Mouse (Mus musculus): Measurements from ENCODE around the gene Caskin2.

Caskin2 gene

DNA sequence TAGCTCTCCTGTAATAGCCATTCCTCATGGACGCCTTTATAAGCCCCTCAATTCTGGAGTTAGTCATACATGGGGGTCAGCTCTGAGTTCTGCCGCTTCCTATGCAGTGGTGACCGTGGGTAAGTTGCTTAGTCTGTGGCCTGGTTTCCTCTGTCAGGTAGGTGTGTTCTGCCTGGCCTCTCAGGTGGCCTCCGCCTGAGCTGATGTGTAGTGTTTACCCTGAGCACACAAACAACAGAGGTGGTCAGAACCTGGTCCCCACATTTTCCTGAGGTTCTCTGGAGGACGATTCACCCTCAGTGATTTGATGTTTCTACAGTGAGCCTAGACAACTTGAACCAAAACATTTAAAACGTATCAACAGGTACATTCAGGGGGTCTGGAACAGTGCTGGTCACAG is 18.6 kb upstream of the Caskin2 start:
- CTCF ChIA-PET: interaction anchor here (0.5 kb wide), 1 partner anchor 427 kb away, joined by 3 read pairs; no protein-coding TSS in a partner anchor

- CTCF ChIA-PET: interaction anchor here (0.5 to 0.6 kb wide), 3 partner anchors 90 to 427 kb away, joined by 3 to 10 read pairs (median 4); no protein-coding TSS in a partner anchor
Measured at GRCm38 (mm10) chr11:115831518-115831917, 18.1 kb upstream of the Caskin2 start.

DNA sequence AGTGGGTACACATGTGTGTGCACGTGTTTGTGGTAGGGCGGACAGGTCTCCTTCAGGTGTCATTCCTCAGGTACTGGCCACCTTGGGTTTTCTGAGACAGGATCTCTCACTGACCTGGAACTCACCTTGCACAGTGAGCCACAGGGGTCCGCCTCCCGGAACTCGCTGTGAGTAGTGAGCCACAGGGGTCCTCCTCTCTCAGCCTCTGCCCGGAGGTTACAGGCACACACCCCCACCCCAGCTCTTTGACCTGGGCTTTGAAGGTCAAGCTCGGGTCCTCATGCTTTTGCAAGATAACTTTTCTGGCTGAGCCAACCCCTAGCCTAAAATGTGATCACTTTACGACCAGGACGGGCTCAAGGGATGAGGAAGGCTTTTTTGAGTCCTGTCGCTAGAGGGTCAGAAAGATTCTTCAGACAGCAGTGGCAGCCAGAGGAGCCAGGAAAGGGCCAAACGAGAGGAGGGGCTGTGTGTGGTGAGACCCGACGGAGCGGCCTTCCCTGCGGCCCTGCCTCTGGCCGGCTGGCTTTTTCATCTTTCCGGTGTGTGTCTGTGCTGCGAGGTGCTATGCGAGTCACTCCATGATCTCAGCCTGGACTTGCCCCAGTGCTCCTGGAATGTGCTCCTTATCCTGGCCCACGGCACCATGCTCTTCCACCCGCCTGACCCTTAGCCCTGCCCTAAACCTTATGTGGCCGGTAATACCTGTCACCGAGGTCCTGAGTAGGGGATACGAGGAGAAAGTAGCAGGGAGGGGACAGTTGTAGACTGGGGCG is 17.3 kb upstream of the Caskin2 start:
- CTCF ChIA-PET: interaction anchor here (0.6 kb wide), 2 partner anchors 91 to 108 kb away, joined by 4 to 10 read pairs; no protein-coding TSS in a partner anchor

GRCm38 (mm10) chr11:115829036-115829435 is 15.6 kb upstream of the Caskin2 start:
- CTCF ChIA-PET: interaction anchor here (0.7 kb wide), 1 partner anchor 75 kb away, joined by 7 read pairs; no protein-coding TSS in a partner anchor

DNA sequence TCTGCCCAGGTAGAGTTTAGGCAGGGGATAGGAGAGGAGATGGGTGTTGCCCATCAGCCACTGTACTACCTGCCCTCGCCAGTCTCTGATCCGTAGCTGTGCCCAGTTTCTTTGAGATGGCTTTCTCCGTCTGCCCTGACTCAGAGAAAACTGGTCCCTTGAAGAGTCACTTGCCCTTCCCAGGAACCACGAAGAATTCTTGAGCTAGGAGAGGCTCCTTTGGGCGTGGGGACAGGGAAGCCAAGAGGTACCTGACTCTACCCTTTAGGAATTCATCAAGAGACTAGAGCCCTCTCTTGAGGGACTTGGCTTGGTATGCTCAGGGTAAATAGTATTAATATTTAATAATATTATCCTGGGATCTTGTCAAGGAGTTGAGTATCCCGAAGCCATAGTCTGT is 14.2 kb upstream of the Caskin2 start:
- CTCF ChIA-PET: interaction anchor here (1.1 kb wide), 1 partner anchor 8 kb away, joined by 3 read pairs; no protein-coding TSS in a partner anchor

GRCm38 (mm10) chr11:115826487-115826886 is 13.0 kb upstream of the Caskin2 start:
- CTCF ChIA-PET: no interaction called here

- CTCF ChIA-PET: interaction anchor here (0.7 kb wide), 1 partner anchor 659 kb away, joined by 3 read pairs; no protein-coding TSS in a partner anchor
Measured at GRCm38 (mm10) chr11:115824813-115825212, 11.4 kb upstream of the Caskin2 start.

DNA sequence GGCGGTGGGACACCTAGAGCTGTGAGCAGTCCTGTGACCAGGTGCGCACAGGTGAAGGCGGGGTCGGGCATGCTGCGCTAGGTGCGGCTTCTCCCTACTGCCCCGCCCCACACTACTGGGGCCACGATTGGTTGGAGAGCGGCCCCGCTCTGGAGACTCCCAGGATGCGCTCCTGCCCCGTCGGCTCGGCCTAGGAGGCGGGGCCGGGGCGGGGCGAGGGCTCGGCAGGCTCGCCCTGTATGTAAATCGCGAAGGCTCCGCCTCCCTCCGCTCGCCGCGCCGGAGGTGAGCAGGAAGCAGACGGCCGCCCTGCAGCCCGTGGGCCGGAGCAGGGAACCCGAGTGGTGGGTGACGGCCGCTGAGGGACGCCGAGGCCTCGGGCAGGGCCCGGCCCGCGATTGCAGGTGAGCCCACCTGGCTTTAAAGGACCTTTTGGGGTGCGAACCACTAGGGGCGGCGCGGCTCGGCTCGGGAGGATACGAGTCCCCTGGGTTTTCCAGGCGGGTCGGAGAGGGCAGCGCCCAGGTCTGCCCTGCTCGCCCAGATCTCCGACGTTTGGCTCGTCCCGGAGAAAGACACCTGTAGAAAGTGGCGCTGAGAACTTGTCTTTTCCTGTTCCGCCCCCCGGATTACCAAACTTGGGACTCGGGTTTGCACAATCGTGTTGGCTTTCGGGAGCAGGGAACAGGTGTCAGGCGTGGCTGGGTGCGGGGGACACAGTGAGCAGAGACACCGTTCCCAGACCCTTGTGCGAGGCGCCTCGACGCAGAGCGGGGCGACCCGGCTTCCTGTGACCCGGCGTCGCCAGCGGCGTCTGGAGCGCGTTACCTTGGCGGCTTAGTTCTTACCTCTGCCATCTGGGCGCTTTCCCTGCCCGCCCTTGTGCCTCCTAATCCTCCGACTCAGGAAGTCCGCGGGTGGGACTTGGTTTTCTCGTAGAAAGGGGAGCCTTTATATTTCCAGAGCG is 10.6 kb upstream of the Caskin2 start, which contains the start of gene Llgl2:
TSS of gene Llgl2 (plus strand) at position 276 of the 967 bp plus-strand sequence.
- CTCF ChIA-PET: interaction anchor here (0.7 kb wide), 1 partner anchor 660 kb away, joined by 3 read pairs; no protein-coding TSS in a partner anchor

GRCm38 (mm10) chr11:115821001-115821400 is 7.6 kb upstream of the Caskin2 start:
- CTCF ChIA-PET: interaction anchor here (0.5 kb wide), 1 partner anchor 114 kb away, joined by 3 read pairs; no protein-coding TSS in a partner anchor

DNA sequence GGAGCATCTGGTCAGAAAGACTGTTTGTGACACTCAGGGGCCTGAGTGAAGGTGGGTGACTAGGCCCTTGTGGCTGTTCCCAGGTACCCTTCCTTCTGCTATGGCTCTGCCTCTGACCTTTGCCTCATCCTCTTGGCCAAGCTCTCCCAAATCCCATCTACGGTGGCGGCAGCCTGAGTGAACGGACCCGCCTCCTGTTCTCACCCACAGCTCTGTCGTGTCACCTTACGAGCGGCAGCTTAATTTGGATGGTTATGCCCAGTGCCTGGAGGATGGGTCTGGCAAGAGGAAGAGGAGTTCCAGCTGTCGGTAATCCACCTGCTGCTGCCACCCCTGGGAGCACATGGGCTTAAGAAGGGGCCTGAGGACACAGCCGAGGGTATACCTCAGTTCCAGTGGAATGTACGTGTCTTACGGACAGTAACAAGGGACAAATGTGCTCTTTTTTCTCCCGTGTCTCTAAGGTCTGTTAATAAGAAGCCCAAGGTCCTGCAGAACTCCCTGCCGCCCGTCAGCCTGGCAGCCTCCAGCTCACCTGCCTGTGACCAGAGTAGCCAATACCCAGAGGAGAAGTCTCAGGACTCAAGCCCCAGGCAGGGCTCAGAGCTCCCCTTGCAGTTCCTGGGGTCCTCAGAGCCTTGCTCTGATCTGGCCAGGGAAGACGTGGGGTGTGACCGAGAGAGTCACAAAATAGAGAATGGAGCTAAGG is 6.6 kb upstream of the Caskin2 start:
- CTCF ChIA-PET: interaction anchor here (0.5 to 1.0 kb wide), 2 partner anchors 8 to 115 kb away, joined by 3 read pairs; no protein-coding TSS in a partner anchor

GRCm38 (mm10) chr11:115817331-115817730 is 3.9 kb upstream of the Caskin2 start:
- CTCF ChIA-PET: interaction anchor here (0.7 kb wide), 1 partner anchor 1237 kb away, joined by 4 read pairs; no protein-coding TSS in a partner anchor

DNA sequence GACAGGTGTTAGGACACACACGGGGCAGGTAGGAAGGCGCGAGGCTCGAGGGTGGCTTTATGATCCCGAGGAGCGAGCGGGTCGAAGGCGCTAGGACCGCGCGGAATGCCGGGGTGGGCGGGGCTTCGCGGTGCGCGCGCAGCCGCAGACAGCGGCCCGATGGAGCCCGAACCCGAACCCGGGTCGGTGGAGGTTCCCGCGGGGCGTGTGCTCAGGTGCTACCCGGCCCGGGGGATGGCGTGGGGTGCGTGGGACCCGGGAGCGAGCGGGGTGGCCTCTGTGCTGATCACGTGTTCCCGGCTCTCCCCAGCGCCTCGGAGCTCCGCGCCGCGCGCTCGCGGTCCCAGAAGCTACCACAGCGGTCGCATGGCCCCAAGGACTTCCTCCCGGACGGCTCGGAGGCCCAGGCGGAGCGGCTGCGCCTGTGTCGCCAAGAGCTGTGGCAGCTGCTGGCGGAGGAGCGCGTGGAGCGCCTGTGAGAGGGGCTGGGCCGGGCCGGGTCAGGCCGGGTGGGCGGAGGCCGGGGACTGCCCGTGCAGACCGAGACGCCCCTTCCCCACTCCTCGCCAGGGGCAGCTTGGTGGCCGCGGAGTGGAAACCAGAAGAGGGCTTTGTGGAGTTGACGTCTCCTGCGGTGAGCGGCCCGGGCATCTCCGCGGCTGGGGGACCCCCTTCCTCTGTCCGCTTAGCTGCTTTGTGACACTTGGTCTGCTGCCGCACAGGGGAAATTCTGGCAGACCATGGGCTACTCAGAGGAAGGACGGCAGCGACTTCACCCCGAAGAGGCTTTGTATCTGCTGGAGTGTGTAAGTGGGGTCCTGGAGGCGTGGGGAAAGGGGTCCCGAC is 1.4 kb upstream of the Caskin2 start, which contains the start of gene Tsen54:
TSS of gene Tsen54 (plus strand) at position 120 of the 846 bp plus-strand sequence.
- CTCF ChIA-PET: interaction anchor here (0.5 to 1.3 kb wide), 3 partner anchors 41 to 94 kb away, joined by 3 read pairs; partner anchors contain the start of gene Tmem94

DNA sequence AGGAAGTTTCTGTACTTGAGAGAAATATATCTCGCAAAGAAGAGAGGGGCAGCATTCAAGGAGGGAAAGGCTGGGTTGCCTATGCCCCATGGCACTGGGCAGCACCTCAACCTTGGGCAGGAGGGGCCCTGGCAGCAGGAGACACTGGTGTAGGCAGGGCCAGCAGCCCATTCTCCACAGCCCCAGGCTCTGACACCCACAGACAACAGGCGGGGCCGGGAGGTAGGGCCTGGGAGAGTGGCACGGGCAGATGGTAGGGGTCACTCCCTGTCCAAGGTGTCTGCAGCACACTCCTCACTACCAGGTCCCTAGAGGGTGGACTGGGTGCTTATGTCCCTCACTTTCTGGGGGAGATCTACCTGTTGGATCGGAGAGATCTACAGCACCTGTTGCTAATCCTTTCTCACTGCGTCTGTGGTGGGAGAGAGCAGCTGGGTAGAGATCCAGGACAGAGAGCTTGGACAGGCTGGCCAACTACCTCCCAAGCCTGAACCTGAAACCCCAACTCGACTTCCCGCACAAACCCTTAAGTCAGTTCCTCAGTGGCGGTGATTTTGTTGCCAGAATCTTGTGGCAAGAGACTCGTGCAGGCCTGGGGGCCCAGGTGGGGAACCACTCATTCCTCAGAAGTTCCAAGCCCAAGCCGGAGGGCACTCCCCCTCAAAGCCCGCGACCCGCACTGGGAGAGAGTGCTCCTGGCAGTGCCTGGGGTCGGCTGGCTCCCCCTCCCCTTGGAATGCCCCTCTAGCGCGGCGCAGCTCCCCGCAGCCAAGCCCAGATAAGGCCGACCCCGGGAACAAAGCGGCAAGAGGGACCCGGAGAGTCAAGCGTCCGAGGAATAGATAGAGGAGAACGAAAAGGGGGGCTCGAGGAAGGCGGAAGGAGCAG is 662 bp downstream of the Caskin2 start:
- CTCF ChIA-PET: interaction anchor here (0.5 to 0.7 kb wide), 2 partner anchors 89 to 1073 kb away, joined by 3 to 4 read pairs; no protein-coding TSS in a partner anchor

DNA sequence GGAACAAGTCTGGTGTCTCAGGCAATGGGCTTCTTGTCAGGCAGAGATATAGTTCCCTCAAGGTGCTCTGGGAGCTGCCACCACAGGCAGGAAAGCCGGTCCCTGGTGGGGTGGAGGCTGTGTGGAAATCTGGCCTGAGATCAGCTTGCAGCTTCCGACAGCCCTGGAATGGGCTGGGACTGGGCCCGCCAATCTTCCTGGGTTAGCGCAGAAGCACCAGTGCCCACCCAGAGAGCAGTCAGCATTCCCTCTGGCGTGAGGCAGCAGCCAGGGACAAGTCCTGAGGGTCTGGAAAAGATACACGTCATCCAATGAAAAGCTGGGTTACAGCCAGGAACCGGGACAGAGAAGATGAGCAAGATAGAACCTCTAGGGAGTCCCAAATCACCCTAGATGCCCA is 1.3 kb downstream of the Caskin2 start:
- CTCF ChIA-PET: no interaction called here

- CTCF ChIA-PET: no interaction called here
Measured at GRCm38 (mm10) chr11:115811381-115812093, 1.9 kb downstream of the Caskin2 start.

DNA sequence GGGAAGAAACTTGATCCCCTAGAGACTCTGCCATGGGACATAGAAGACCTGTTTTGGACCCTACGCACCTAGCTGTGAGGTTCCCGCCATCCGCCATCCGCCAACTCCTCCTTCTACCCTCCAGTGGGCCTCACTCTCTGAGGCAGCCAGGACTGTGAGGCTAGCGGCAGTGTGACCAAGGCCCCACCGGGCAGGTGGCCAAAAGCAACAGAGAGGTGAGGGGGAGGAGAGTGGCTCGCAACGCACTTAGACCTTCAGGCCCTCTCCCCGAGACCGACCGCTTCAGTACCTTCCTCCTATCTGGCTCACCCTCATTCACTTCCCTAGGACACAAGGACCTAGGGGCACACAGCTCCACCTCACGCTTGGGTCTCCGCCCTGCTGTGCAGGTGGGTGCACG is 3.1 kb downstream of the Caskin2 start:
- CTCF ChIA-PET: no interaction called here

DNA sequence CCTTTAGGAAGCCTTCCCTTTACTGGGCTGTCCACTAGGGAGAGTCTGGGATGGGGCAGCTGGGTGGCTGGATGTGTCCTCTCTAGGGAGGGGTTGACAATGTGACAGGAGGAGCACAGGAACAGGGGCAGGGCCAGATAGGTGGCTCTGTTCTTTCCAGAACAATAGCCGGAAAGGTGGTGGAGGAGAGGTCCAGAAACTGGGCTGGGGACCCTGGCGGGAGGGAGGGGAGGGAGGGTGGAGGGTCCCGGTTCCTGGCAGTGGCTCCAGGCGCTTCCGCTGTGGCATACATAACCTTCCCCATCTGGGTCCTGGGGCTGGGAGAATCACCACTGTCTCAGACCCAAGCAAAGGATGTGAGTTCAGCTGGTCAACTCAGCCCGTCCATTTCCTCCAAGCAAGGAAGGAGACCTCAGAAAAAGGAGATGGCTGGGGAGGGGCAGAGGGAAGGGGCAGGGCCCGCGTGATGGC is 4.1 kb downstream of the Caskin2 start:
- CTCF ChIA-PET: no interaction called here

DNA sequence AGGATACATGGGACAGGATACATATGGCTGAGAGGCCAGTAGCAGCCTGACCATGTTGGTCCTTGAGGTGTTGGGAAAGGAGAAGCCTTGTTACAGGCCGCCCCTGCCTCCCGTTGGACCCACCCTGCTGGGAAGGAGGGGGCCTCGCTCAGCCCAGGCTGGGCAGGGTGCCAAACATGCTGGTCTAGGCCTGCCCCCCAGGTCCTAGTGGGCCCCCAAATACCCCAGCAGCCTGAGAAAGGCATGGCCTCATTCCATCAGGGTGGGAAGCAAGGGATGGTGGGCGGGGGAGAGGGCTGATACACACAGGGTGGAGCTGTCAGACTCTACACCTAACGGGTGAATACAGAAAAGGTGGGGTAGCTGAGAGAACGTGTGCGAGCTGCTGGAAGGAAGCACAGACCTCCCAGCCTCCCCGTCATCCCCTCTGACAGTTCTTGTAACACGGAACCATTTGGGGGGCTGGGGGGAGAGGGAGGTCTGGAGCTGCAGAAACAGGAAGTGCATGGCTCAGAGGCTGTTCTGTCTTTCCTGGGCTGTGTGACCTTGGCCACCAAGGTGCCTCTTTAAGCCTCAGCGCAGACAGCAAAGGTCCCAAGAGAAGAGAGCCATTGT is 4.6 kb downstream of the Caskin2 start:
- CTCF ChIA-PET: no interaction called here
